Mouse (Mus musculus) kidney, postnatal 0 days (tissue): ENCODE results near the gene Zfp960. TPM values are rescaled to one million over a fixed set of nuclear protein-coding genes. Genes with fewer than 3 reads are reported as not detected.
"Not testable (repeated sequence)": the region's sequence is repeated elsewhere in the genome, so short reads cannot be mapped to it uniquely, and the experiment has no call there.

Source experiments
- ATAC-seq: fragments of 200-750 bp; cut with Nextera tagmentation; replicated peaks from 2 replicates; pipeline ENCODE4 v1.8.0; 2017; ENCODE audit warnings: low read depth, moderate number of reproducible peaks, moderate TSS enrichment, moderate library complexity; ENCODE audit not compliant: low FRiP score
- DNase-seq: peaks from one replicate; pipeline ENCODE4 v3.0.0-alpha.2; 2016; ENCODE audit warnings: low spot score
- H3K27ac ChIP-seq: fragments of 300-500 bp; sonication (generic); 2 replicates; pipeline ENCODE4 v1.5.1; 2014; ENCODE audit warnings: mild to moderate bottlenecking
- H3K27me3 ChIP-seq: fragments of 300-500 bp; sonication (generic); 2 replicates; pipeline ENCODE4 v1.6.1; 2014; ENCODE audit warnings: low read length, mixed read lengths; ENCODE audit not compliant: insufficient read depth
- H3K36me3 ChIP-seq: fragments of 300-500 bp; sonication (generic); 2 replicates; pipeline ENCODE4 v1.6.1; 2014; ENCODE audit warnings: low read length, mixed read lengths; ENCODE audit not compliant: insufficient read depth
- H3K4me1 ChIP-seq: fragments of 300-500 bp; sonication (generic); replicated peaks from 2 replicates; pipeline ENCODE4 v1.6.1; 2014; ENCODE audit warnings: antibody characterized with exemption, low read length, mixed read lengths; ENCODE audit not compliant: insufficient read depth
- H3K4me2 ChIP-seq: fragments of 300-500 bp; sonication (generic); 2 replicates; pipeline ENCODE4 v1.6.1; 2014; ENCODE audit warnings: mild to moderate bottlenecking, low read length, moderate library complexity, mixed read lengths
- H3K4me3 ChIP-seq: fragments of 300-500 bp; sonication (generic); replicated peaks from 2 replicates; pipeline ENCODE4 v1.5.1; 2014; ENCODE audit warnings: low read depth, low read length
- H3K9ac ChIP-seq: fragments of 300-500 bp; sonication (generic); 2 replicates; pipeline ENCODE4 v1.6.1; 2014; ENCODE audit warnings: low read depth, low read length
- H3K9me3 ChIP-seq: fragments of 300-500 bp; sonication (generic); replicated peaks from 2 replicates; pipeline ENCODE4 v1.6.1; 2016; ENCODE audit warnings: low read length, inconsistent platforms, mixed read lengths
- WGBS: fragments of 180-500 bp; shearing (Covaris S2); extraction: QIAGEN DNeasy Blood & Tissue Kit; methylation state at CpG from one replicate; pipeline ENCODE4 v1.1.7; 2014; 5-methylcytosine and 5-hydroxymethylcytosine counted together
- polyA plus RNA-seq: library from polyadenylated mRNA; unstranded; fragments of >200 nt; fragmentation: Nextera tagmentation; extraction: Ambion mirVana; gene quantifications from 2 replicates; pipeline ENCODE4 v1.2.1, GENCODE M21; 2015

Gene Zfp960
- 4.9 and 5.6 TPM in 2 replicates for polyA plus RNA-seq

- WGBS: under 1% methylated on average over 15 of the region's 21 CpGs
- ATAC-seq: peak; percentile 100
- not testable (repeated sequence) for H3K4me1 ChIP-seq, H3K36me3 ChIP-seq, H3K27me3 ChIP-seq, H3K9me3 ChIP-seq
- H3K27ac ChIP-seq: peak within 1 kb of the TSS; percentile 58; the same call in 1 of the 2 replicates
- peak within 1 kb of the TSS; percentile 40; the same call in 1 of the 2 replicates for H3K9ac ChIP-seq
- DNase-seq: peak; percentile 98
- peak within 1 kb of the TSS; percentile 55 for H3K4me2 ChIP-seq
- H3K4me3 ChIP-seq: peak within 1 kb of the TSS; percentile 48
Observed at GRCm38 (mm10) chr17:17063628-17064494, at the start of gene Zfp960. Gene Zfp960 (plus strand): TSS chr17:17064113.

DNA sequence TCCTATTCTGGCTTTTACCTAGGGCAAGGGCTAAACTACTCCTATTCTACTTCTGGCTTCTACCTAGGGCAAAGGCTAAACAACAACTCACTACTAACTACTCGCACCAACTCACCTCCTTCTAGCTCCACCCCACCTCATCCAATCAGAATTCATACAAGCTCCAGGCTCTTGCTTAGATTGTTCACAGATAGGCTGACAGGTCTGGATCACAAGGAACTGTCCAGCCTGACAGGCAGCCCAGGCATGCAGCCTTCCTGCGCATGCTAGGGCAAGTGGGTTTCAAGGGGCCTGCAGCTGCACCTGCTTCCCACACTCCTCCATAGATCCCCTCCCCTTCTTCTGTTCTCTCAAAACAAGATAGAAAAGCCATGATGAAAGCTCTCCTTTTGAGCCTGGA is 45.8 kb upstream of the Zfp960 start:
- H3K27ac ChIP-seq, H3K27me3 ChIP-seq, H3K36me3 ChIP-seq, H3K9ac ChIP-seq, H3K9me3 ChIP-seq, H3K4me3 ChIP-seq, ATAC-seq, DNase-seq, H3K4me1 ChIP-seq, H3K4me2 ChIP-seq: not testable (repeated sequence)
- WGBS: 99% methylated on average over 2 of the region's 2 CpGs

- not testable (repeated sequence) for H3K9me3 ChIP-seq, H3K4me2 ChIP-seq, H3K27me3 ChIP-seq, H3K36me3 ChIP-seq, H3K9ac ChIP-seq, H3K4me1 ChIP-seq, H3K27ac ChIP-seq, DNase-seq, ATAC-seq, H3K4me3 ChIP-seq
- WGBS: 68% methylated on average over 1 of the region's 1 CpGs
Observed at GRCm38 (mm10) chr17:17059566-17059965, 4.3 kb upstream of the Zfp960 start.

DNA sequence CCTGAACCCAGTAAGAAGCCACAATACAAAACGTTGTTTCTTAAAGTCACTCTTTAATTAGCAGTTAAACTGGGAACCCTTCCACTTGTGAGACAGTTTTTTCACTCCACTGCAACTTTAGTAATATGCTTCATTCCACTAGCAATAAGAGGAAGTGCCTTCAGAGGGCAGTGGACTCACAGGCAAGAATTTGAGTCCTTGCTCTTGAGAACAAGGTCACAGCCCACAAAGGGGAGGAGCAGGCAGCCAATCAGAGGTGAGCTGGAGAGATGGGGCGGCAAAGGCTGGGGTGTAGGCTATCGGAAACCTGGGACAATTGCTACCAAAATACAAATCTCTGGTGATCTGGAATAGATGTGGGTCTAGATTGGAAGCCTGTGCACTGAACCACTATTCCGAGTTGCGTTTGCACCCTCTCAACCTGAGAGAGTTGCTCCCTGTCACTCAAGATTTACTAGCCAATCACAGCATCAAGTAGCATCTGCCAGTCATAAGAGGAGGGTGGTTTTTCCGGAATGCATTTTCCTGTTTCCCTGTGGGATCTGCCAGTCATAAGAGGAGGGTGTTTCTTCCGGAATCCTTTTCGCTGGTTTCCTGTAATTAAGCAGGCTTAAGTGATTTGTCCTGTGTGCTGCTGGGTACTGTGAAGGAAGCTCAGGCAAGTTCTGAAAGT is 57.1 kb downstream of the Zfp960 start, which contains the start of gene Zfp97:
Gene Zfp97, plus strand, starts transcription at position 586 of the 673 bp plus-strand sequence.
- no CpG with 5 or more reads among the region's 8 CpGs for WGBS
- not testable (repeated sequence) for H3K36me3 ChIP-seq, H3K27me3 ChIP-seq, H3K27ac ChIP-seq, H3K9ac ChIP-seq, H3K4me2 ChIP-seq, DNase-seq, H3K9me3 ChIP-seq, H3K4me3 ChIP-seq, H3K4me1 ChIP-seq
- ATAC-seq: peak; percentile 99

Other genes starting within 250 kb of the Zfp960 start
- gene Zfp97, start 57.3 kb downstream of the Zfp960 start, polyA plus RNA-seq: 7.1 and 7.9 TPM in 2 replicates